Mouse (Mus musculus) kidney, adult 2 months (tissue): ENCODE measurements around the gene Magi2. TPM values are rescaled to one million over a fixed set of nuclear protein-coding genes. Genes with fewer than 3 reads are reported as not detected.
A peak's percentile ranks its signal among the peaks of the same experiment; 100 is the strongest.

Experiments
- DNase-seq: peaks from one replicate; pipeline ENCODE4 v3.0.0; 2021
- H3K27ac ChIP-seq: fragments of 200-500 bp; 2 replicates; pipeline ENCODE4 v1.5.1; 2012; ENCODE audit warnings: low read depth, low read length, control low read depth, inconsistent platforms; ENCODE audit not compliant: insufficient read depth
- H3K27me3 ChIP-seq: fragments of 200-500 bp; replicated peaks from 2 replicates; pipeline ENCODE4 v1.6.1; 2012; ENCODE audit warnings: mild to moderate bottlenecking, moderate library complexity, low read length, inconsistent platforms; ENCODE audit not compliant: control insufficient read depth, insufficient read depth
- H3K36me3 ChIP-seq: fragments of 200-500 bp; 2 replicates; pipeline ENCODE4 v1.6.1; 2012; ENCODE audit warnings: mild to moderate bottlenecking, moderate library complexity, low read length, inconsistent platforms; ENCODE audit not compliant: control insufficient read depth, insufficient read depth
- H3K4me1 ChIP-seq: fragments of 200-500 bp; 2 replicates; pipeline ENCODE4 v1.6.1; 2011; ENCODE audit warnings: low read length; ENCODE audit not compliant: control insufficient read depth, insufficient read depth
- H3K4me3 ChIP-seq: fragments of 200-500 bp; 2 replicates; pipeline ENCODE4 v1.5.1; 2011; ENCODE audit warnings: mild to moderate bottlenecking, low read depth, low read length, control low read depth; ENCODE audit not compliant: insufficient read depth
- CTCF ChIP-seq: fragments of 200-500 bp; conservative IDR thresholded peaks from 2 replicates; pipeline ENCODE4 v1.5.1; 2011; ENCODE audit warnings: low read depth, mild to moderate bottlenecking, control low read depth, low read length, moderate library complexity, mixed read lengths; ENCODE audit not compliant: insufficient read depth, insufficient read length
- POLR2A ChIP-seq: fragments of 200-500 bp; IDR thresholded peaks from one replicate; pipeline ENCODE4 v1.6.1; 2011; ENCODE audit warnings: low read depth, low read length, control low read depth
- whole genome bisulfite sequencing: fragments of 180-500 bp; shearing (Covaris S2); methylation state at CpG from one replicate; pipeline ENCODE4 v1.1.7; 2018; 5-methylcytosine and 5-hydroxymethylcytosine counted together
- polyA plus RNA-seq: library from polyadenylated mRNA; depleted of rRNA; stranded (reverse); fragments of >200 nt; gene quantifications from 2 replicates; pipeline ENCODE4 v1.2.3, GENCODE M21; 2012

Gene Magi2
- polyA plus RNA-seq, 1 experiment, result 6.1 TPM

DNA sequence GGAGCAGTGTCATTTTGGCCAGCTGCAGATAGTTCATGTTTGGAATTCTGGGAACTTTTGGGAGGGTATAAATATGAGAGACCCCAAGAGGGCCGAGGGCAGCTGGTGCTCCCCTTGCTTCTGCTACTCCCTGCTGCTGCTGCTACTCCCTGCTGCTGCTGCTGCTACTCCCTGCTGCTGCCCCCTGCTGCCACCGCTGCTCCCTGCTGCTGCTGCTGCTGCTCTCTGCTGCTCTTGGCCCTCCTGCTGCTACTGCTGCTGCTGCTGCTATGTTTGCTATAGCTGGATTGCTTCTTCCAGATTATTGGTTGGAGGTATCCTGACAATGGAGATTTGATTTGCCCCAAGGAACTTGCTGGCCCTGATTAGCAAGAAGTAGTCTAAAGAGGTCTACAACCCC lies 1512.0 kb downstream of the Magi2 start:
- DNase-seq, result no peak
- WGBS, result 70% methylated on average over 2 of the region's 2 CpGs
- Histone ChIP-seq H3K27ac (no peak overlapping the region), H3K27me3 (no peaks in the 10 kb centered on the region), H3K4me3 (no peak overlapping the region), H3K36me3 (no peaks in the 10 kb centered on the region), H3K4me1 (no peaks in the 10 kb centered on the region)
- no peak for TF ChIP-seq POLR2A
- 0 out of 2 replicates have a peak, but pooled peaks have one; percentile 13 for TF ChIP-seq CTCF

DNA sequence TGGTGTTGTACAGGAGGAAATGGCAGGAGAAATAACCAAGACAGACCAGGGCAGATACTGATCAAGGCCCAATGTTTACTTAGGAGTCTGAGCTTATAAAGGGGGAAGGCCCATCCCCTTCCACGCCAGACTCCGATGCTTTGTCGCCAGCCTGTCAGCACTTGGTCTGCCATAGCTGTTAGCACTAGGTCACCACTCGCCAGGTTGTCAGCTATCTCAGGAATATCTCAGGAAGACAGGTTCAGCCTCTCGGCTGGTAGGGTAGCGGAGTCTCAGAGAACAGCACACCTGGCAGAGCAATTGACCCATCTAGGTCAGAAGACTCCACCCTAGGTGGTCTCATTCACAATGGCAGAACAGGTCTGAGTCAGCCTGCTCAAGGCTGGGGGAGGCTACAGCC lies 1514.4 kb downstream of the Magi2 start:
- Histone ChIP-seq H3K36me3 (no peaks in the 10 kb centered on the region), H3K4me3 (no peak overlapping the region), H3K4me1 (no peaks in the 10 kb centered on the region), H3K27me3 (no peaks in the 10 kb centered on the region), H3K27ac (no peak overlapping the region)
- DNase-seq, result no peak
- WGBS, result 80% methylated on average over 6 of the region's 6 CpGs
- TF ChIP-seq CTCF (no peak), POLR2A (no peak)

DNA sequence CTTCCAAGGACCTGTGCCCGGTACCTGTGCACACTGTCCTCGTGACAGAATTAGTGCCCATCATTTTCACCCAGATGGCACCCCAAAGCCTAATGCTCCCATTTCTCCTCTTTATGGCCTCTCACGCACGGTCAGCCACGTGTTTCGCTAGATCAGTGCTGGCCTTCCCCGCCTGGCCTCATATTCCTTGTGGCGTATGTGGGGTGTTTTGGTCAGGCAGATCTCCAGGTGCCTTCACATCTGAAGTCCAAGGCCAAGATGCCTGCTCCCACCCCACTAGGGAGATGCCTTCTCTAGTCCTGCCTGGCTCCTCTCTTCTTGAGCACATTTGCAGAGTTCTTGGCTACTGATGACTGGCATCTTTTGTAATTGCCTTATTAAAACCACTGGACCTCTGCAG lies 1515.1 kb downstream of the Magi2 start:
- Histone ChIP-seq H3K36me3 (no peaks in the 10 kb centered on the region), H3K27ac (no peak overlapping the region), H3K27me3 (no peaks in the 10 kb centered on the region), H3K4me3 (no peak overlapping the region), H3K4me1 (no peaks in the 10 kb centered on the region)
- WGBS, result 78% methylated on average over 8 of the region's 8 CpGs
- no peak for DNase-seq
- no peak for TF ChIP-seq CTCF
- no peak for TF ChIP-seq POLR2A

DNA sequence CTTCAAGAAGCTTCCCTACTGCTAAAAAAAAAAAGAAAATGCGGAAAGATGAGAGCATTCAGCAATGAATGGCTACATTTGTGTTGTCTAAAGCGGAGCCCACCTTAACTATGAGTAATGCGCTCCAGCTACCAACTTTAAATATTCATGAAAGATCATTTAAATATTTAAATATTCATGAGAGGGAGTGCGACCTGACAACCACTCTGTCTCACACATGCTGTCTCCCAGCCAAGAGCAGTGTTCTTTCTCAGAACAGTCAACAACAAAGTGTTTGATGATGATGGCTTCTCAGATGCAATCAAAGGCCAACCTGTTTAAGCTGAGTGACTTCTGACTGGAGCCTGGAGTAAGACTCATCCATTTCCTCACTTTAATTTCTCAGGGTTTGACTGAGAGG lies 1521.3 kb downstream of the Magi2 start:
- WGBS, result 95% methylated on average over 4 of the region's 4 CpGs

DNA sequence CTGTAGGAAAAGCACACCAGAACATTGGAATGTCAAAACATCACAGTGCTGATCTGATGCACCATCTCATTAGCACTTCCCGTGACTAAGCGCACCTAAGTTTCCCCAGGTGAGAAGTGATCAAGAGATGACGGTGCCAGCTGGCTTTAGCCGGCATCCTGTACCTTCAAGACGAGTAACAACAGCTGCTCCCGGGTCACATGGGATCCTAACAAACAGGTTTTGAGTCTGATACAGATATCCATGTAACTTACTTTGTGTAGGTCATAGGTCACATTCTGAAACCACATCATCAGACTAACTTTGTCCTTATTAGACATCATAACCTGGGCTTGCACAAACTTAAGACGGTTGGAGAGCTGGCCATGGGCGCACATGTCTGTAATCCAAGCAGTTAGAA lies 1522.0 kb downstream of the Magi2 start:
- 92% methylated on average over 8 of the region's 8 CpGs for WGBS
- no peak overlapping the region for H3K27ac ChIP-seq
- H3K4me1 ChIP-seq, result no peaks in the 10 kb centered on the region
- no peak for DNase-seq
- H3K4me3 ChIP-seq, result no peak overlapping the region
- H3K36me3 ChIP-seq, result no peaks in the 10 kb centered on the region
- no peaks in the 10 kb centered on the region for H3K27me3 ChIP-seq
- TF ChIP-seq POLR2A (no peak), CTCF (no peak)

More for the DNA sequence above, 1521.3 kb downstream of the Magi2 start:
- no peak overlapping the region for H3K27ac ChIP-seq
- no peaks in the 10 kb centered on the region for H3K4me1 ChIP-seq
- no peak for DNase-seq
- TF ChIP-seq POLR2A, result no peak
- TF ChIP-seq CTCF, result no peak
- no peaks in the 10 kb centered on the region for H3K27me3 ChIP-seq
- H3K4me3 ChIP-seq, result no peak overlapping the region
- H3K36me3 ChIP-seq, result no peaks in the 10 kb centered on the region

DNA sequence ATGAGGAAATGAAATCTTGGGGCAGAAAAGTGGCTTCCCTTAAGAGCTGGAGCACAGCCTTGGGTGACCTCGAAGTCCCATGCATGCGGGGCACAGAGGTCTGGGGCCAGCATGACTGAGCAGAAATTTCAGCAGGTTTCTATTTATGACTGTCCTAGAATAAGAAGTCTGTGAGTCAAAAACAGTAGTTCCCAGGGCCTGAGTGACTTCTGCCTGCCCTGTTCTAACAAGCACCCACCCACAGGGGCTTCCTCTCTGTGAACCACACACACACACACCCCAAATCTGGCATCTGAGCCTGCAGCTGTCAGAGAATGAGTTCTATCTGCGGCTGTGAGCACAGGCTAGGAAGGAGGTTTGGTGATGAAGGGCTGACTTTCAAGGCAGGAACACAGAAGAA lies 1522.7 kb downstream of the Magi2 start:
- WGBS, result 67% methylated on average over 3 of the region's 3 CpGs
- H3K27me3 ChIP-seq, result no peaks in the 10 kb centered on the region
- TF ChIP-seq POLR2A (no peak), CTCF (no peak)
- no peaks in the 10 kb centered on the region for H3K4me1 ChIP-seq
- DNase-seq, result no peak
- H3K4me3 ChIP-seq, result no peak overlapping the region
- no peaks in the 10 kb centered on the region for H3K36me3 ChIP-seq
- H3K27ac ChIP-seq, result no peak overlapping the region

DNA sequence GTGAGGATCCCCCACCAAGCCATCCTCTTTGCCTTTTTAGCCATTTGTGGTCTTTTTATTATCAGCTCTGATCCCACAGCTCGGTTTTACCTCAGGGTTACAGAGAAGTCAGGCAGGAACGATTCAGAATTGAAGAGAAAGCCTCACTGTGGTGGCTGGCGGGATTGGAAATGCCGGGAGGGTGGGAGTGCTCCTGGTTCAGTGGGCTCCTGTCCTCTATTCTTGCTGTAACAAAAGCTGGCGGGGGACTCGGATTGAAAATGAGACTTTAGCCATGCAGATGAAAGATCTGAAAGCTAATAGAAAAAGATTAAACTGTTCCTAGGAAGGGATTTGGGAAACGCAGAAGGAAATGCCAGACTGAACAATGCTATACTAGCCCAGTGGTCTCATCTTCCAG lies 1524.2 kb downstream of the Magi2 start:
- no peak overlapping the region for H3K27ac ChIP-seq
- WGBS, result 61% methylated on average over 7 of the region's 7 CpGs
- H3K4me1 ChIP-seq, result no peaks in the 10 kb centered on the region
- no peak for DNase-seq
- no peak overlapping the region for H3K4me3 ChIP-seq
- no peak for TF ChIP-seq POLR2A
- no peak for TF ChIP-seq CTCF
- no peaks in the 10 kb centered on the region for H3K27me3 ChIP-seq
- no peaks in the 10 kb centered on the region for H3K36me3 ChIP-seq

DNA sequence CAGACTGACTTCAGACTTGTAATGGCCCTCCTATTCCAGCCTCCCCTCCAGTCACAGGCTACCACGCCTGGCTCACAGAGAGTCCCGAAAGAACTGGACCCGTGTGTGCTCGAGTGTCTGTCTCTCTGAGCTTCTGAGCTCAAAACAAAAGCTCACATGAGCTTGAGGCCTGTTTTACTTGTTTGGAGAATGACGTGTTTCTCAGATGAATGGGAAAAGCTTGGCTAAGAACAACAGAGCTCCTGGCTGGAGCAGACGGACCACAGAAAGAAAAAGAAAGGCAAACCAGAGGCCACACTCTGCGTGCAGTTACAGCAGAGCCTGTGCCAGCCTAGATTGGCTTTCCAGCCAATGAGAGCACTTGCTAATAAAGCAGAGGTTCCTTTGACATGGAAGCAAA lies 1524.9 kb downstream of the Magi2 start:
- DNase-seq, result no peak
- no peak overlapping the region for H3K4me3 ChIP-seq
- H3K4me1 ChIP-seq, result no peaks in the 10 kb centered on the region
- H3K36me3 ChIP-seq, result no peaks in the 10 kb centered on the region
- TF ChIP-seq POLR2A (no peak), CTCF (no peak)
- no peaks in the 10 kb centered on the region for H3K27me3 ChIP-seq
- H3K27ac ChIP-seq, result no peak overlapping the region
- WGBS, result 77% methylated on average over 7 of the region's 7 CpGs
